Mouse (Mus musculus): Measurements from ENCODE around the gene Ctse. TPM values are rescaled to one million over a fixed set of nuclear protein-coding genes. Genes with fewer than 3 reads are reported as not detected.

Gene Ctse
- total RNA-seq, 2 experiments from 2014 or later = 0.22 TPM; not detected in 1

Other genes with a start within 250 kb of the Ctse start
- 100 to 1,000 TPM; 137 TPM for gene Srgap2, start 111.0 kb upstream of the Ctse start, total RNA-seq (2021)
- gene Fam72a, start 110.4 kb upstream of the Ctse start, total RNA-seq (2021) = 1 to 10 TPM; 1.4 to 1.7 TPM
- under 1 TPM in 1 of 2 experiments, not detected in 1; 0.17 TPM for gene Avpr1b, start 39.1 kb upstream of the Ctse start, total RNA-seq (2021)
- 1 to 10 TPM; 2.3 to 2.4 TPM for gene Rab7b, start 50.4 kb downstream of the Ctse start, total RNA-seq (2021)
- under 1 TPM; 0.18 to 0.24 TPM for gene Slc26a9, start 105.7 kb downstream of the Ctse start, total RNA-seq (2021)
- under 1 TPM; 0.69 to 0.94 TPM for gene Pm20d1, start 159.1 kb downstream of the Ctse start, total RNA-seq (2021)
- 10 to 100 TPM; 43.8 to 43.9 TPM for gene Slc41a1, start 189.2 kb downstream of the Ctse start, total RNA-seq (2021)
- gene Rab29, start 228.9 kb downstream of the Ctse start, total RNA-seq (2021) = 1 to 10 TPM; 5.5 to 5.6 TPM